Mouse (Mus musculus) thymus, adult 18-20 months (tissue): ENCODE results near the gene Tbc1d5.

Experiments
- DNase-seq, 2 experiments: peaks; one replicate each; pipeline ENCODE4 v3.0.0; 2022; ENCODE audit warnings: mixed read lengths in 2 of 2

Gene Tbc1d5

DNA sequence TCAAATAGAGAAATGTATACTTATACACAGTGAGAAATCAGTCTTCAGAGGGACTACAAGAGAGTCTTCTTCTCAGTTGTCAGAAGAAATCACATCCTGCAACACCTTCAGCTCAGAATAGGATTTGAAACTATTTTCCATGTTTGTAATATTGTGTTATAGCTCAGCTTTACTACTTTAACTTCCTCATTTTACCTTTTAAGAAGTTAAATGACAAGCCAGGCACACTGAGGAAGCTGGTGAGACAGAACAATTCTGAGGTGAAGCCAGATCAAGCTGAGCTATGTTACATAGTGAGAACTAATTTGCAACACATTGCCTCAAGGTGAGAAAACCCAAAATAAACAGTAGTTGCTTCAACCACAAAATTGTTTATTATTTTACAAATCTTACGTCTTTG, 135.3 kb downstream of the Tbc1d5 start:
- no peak for DNase-seq

DNA sequence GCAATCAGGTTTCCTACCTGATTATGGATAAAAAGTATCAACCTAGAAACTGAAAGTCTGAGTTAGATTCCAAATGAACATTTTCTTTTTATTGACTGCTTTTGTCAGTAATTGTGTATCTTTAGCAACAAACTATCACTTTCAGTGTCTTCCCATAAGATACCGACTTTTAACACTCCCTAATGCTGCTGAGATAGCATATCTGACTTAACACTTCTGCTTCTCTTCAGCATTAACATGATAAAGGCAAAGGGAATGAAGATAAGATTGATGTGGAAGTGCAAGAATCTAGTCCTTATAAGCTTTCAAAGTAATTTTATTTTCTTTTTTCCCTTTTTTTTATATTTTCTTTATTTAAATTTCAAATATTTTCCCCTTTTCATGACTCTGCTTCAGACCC, 138.3 kb downstream of the Tbc1d5 start:
- DNase-seq, result no peak

DNA sequence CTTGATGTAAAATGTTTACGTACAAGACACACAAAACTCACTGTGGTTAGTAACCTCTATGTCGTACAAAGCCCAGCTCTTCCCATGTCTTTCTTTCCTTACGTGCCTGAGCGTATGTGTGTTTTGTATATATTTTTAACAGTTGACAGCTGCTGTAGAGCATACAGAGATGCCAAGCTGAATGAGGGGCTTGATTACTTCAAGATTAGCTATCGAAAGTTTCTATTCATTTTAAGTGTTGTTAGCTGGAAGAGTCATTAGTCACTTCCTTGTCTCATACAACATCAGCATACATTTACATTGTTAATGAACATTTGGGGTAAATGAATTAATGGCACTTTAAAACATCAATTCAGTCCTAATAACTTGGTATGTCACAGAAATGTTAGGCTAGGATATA, 155.9 kb downstream of the Tbc1d5 start:
- no peak for DNase-seq

DNA sequence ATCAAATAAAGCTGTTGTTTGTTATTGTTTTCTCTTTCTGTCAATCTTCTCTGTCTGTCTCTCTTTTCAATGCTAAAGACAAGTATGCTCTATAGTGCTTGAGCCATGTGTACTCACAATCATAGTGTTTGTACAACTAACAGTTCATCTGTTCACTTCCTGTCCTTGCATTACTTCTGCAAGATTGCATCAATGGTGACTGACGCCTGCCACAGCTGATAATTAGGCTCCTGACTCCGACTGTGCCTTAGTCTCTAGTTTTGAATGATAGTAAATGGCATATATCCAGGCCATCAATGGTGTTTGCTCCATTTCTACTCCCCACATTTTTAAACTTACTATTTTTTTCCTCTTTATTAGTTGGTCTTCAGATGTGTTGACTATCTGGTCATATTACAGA, 162.8 kb downstream of the Tbc1d5 start:
- no peak for DNase-seq

DNA sequence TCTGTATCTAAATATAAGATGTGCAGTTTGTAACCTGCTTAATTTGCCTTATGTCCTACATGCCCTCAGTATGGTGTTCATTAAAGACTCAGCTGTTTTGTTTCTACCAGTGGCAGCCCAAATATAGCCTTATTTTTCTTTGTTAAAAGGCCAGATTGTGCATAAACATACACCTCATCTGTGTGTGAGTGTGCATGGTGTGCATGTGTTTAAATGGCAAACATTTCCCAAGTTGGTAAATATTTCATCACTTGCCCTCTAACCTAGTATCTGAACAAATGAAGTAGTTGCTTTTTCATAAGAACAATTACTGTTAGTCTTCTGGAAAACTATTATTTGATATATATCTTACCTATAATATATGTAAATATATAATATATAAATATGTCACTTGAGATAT, 165.2 kb downstream of the Tbc1d5 start:
- DNase-seq, result no peak

DNA sequence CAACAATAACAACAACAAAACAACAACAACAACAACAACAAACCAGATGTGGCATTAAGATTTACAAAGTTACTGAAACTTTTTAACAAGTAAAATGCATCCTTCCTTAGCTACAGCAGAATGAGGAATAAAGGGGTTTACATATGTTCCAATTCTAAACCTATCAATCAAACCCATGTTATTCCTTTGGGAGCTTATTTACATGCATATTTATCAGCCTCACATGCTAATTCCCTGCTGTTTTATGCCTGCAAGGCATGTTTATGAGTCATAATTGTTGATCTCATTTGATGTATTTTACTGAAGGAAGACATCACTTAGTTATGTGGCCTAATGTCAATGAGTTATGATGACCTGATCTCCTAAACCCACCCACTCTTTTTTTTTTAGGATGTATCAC, 176.0 kb downstream of the Tbc1d5 start:
- no peak for DNase-seq

DNA sequence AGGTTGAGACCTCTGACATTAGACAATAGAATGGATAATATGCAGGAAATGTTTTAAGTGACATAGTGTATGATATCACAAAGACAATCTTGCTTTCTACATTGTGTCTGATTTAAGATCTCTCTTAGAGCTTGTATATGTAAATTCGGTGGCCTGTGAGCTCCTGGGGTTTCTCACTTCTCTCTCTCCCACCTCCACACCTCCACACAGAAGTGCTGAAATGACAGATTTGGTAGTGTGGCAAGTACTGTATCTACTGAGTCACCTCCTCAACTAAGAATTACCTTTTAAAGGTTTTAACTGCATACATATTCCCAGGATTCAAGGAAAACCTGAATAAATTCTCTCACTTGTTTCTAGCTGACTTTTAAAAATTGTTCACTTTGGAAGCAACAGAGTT, 180.9 kb downstream of the Tbc1d5 start:
- DNase-seq, result no peak

DNA sequence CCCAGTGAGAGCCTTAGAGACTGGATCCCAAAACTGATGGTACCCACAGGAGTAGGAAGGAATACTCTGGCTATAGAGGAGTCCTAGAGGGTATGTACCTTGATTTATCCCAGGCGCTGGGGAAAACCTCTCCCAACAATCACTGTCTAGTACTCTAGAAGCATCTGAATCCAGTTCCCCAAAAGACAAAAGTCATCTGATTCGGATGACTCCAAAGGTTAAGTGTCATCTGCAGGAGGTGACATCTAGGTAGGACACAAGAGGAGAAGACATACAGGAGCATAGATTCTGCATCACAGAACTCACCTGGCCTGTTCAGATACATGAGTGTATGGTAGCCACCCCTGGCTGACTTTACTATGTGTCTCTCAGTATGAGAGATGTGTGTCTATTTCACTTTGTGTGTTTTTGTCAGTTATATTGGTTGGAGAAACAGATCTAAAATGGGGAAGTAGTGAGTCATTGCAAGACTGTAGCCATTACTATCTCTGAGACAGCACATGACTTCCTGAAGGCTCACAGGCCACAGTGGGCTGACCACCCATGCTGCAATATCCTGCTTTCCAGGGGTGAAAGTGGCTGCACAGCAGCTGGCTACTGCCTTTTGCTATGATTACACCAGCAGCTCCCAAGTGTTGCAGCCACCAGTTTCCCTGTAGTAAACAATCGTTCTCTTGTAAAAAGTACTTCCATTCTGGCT, 185.7 kb downstream of the Tbc1d5 start:
- DNase-seq, result peak in 1 of 2 experiments; percentile 13

DNA sequence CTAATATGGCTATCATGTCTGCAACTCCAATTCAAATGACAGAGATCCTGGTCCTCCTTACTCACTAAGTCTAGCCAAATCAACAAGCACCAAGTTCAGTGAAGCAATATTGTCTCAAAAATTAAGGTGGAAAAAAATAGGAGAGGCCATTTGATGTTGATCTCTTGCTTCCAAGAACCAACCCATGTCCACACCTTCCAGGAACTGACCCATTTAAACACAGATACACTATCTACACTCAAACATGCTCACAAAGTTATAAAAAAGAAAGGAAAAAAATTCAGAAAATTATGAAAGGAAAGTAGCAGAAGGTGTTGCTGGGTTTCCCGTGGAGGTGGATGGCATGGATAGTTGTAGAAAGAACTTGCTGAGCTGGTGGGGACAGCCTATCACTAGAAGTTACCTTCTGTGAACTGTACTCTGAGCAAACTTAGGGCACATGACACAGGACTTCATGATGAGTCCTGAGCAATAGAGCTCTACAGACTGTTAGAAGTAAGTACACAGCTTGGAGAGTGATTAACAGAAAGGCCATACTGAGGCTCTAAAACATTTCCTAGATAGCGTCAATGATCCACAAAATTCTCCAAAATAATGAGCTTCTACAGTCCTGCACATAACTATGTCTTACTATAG, 188.3 kb downstream of the Tbc1d5 start:
- no peak for DNase-seq

DNA sequence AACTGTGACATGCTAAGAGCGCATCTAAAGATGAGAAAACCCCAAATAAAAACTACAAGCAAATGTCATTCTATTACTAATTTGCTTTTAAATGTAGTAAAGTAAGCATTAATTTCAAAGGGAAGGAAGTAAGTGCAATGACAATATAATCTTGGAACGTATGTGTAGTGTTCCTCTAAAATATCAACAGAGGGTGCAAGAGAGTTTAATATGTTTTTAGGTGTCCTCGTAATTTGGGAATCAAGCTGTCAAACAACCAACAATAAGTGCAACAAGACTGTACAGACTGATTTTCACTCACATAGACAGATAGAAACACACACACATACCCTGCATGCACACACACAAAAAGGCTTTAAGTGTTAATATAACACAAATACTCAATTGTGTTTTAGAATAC, 191.2 kb downstream of the Tbc1d5 start:
- DNase-seq, result no peak

DNA sequence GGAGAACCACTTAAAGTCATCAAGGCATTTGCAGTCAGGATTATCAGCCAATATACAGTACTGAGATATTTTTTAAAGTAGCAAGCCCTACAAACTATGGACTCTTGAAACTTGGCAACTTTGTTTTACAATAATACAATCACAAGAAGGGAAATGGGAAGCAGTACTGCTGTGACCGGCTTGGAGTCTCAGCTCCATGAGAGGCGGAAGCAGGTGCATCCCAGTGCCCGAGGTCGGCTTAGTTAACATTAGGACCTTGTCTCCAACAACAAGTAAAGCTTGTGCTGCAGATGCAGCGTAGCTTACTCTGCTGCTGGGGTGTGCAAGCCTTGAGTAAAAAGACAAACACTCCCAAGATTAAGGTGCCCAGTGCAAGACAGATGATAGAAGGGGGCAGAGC, 197.2 kb downstream of the Tbc1d5 start:
- DNase-seq, result no peak

DNA sequence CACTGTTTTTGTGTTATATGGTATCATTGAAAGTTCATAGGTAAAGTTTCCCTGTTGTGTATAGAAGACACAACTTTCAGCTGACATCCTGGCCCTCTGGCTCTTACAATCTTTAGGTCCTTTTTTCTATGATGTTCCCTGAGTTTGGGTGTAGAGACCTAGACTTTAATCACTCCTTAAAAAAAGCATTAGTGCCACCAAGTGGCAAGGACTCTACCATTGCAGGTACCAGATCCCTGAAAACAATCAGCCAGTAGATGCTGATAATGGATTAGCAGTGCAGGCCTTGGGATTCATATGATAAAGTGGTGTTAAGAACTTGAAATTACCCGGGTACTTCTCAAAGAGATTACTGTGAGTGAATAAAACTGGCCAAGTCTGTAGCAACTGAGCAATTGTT, 207.0 kb downstream of the Tbc1d5 start:
- DNase-seq, result no peak

DNA sequence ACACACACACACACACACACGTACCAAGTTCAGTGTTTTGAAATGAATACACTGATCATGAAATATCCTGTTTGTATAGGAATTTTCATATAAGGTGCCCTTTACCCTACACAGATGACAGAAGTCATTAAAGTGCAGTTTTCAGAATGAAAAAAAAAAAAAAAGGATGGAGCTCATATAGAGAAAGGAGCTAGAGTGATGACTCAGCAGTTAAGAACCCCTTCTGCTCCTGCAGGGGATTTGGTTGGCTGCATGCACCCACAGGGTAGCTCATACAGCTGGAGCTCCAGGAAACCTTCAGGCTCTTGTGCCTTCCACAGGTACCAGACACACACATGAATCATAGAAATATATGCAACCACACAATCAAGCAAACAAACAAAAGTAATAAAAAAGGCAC, 213.0 kb downstream of the Tbc1d5 start:
- no peak for DNase-seq

DNA sequence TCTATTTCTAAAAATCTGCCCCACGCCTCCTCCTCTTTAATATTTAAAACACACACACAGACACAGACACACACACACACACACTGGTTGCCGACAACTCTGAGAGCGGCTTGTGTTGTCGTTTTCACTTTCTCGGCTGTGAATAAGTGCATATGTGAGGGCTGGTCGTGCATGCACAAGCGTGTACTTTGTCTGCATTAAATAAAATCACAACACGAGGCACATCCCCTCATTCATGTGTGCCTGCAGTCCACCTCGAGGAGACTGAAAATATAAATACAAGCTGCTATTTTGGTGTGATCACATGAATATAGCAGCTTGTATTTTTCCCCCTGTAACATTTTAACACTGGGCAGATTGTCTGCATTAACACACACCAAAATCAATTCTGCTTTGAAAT, 224.8 kb downstream of the Tbc1d5 start:
- DNase-seq, result no peak

DNA sequence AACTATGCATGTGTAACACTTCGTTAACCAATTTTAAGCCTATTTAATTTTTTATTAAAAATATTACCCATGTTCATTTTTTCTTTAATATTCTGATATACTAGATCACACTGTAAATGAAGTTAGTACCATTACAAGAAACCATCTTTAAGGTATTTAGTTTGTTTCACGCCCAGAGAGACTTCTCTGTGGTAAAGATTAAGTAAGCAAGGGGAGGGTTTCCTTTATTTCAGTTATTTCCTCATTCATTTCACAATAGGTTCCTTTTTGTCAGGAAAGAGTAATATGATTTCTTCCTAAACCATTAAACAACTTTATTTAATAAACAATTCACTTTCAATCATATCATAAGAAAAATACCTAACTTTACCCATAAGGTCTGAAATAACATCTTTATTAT, 256.8 kb downstream of the Tbc1d5 start:
- DNase-seq, result no peak

DNA sequence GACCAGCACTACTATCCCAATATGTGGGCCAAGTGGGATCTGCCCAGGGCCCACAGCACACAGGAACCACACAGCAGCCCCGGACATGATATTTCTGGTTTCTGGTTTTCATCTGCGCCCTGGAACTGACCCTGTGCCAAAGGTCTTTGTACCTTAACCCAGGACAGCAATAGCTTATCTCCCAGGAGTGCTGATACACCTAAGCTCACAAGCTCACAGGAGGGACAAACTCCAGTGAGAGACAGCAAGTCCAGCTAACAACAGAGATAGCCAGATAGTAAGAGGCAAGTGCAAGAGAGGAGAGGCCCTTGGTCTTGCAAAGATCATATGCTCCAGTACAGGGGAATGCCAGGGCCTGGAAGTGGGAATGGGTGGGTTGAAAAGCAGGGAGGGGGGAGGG, 263.9 kb downstream of the Tbc1d5 start:
- DNase-seq, result no peak

DNA sequence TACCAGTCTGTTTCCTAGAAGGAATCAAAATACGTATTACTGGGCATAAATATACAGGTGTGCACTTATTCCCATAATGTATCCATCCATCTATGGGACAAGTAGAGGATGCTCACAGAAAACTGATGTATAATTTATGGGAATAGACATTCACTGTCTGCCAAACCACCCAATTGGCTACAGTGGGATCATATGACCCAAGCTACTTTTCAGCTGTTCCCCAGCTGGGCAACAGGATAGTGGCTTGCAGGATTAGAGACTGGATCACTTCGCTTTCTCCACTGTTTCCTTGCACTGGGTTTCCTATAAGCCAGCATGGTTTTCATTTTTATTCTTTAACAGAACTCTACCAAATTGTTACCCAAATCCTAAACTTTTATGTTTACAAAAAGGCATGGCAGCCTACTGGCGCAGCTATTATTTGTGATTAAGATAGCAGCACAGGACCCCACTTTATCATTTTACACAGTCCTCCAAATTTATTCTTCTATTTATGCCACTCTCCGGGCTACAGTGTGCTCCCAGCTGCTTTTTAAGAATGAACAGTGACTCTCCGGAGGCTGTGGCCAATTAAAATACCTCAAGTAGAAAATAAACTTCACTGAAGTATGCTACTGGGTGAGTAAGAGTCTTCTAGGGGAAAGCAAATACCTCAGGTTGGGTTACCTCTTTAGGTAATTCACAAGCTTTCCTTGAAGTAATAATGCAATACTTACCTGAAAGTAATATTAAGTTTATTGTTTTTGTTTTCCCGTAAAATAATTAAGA, 270.4 kb downstream of the Tbc1d5 start:
- no peak for DNase-seq

DNA sequence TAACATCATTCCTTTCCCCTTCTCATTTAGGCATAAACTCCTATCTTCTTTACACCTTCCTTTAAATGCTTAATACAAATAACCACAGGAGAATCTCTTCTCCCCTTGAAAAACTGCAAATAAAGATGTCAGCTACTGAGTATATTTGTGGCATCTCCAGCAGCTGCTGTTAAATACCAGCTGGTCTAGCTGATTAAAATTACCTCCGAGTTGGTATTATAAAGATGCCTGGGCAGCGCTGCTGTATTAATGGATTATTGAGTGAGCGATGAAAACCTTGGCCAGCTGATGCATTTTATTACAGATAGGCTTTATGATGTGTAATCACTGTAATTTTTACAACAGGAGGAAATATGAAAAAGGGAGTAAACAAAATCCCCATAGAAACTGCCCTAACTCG, 271.0 kb downstream of the Tbc1d5 start:
- DNase-seq, result no peak

DNA sequence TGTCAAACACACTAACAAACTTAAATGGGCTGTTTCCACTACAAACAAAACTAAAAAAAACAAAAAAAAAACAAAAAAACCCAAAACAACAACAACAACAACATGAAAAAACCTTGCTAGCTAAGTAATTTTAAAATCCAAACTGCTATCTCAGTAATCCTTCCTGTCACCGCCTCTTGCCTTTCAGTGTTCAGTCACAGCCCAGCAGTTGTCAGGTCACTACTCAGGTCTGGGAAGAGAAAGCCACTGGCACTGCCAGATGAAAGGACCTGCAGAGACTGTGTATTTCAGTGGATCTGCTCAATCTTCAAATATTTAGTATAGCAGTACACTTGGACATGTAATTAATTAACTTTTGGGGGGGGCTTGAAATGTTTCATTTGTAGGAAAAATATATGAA, 272.5 kb downstream of the Tbc1d5 start:
- DNase-seq, result no peak

DNA sequence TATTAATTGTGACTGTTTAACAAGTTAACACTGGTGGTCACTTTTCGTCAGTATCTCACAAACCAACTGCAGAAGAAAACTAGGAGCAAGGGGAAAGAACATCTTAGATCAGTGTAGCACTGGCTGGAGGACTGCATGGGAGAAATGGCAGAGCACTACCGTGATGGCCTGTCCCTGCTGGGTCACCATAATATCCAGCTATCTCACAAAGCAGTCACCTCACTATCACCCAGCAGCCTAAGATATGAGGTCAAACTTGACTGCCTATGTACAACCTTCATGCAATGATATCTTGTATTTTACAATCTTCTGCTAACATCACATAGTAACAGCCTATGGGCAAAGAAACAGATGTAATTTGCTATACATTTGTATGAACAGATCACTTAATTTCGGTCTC, 274.7 kb downstream of the Tbc1d5 start:
- no peak for DNase-seq

DNA sequence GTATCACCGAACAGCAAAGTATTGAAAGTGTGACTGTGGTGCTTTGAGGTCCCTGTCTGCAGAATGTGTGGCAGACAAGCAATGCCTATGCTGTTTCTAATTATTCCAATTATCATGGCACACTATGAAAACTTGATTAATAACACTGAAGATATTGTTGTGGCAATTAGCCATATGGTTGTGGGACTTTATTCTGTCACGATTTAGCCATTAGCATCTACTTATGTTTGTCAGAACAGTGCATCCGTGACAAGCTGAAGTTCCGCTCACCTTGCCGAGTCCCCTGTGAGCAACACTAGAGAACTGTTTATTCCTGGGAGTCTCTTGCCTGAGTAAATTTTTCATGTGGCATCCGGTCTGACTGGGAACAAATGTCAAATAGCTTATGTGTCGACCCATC, 281.3 kb downstream of the Tbc1d5 start:
- no peak for DNase-seq

DNA sequence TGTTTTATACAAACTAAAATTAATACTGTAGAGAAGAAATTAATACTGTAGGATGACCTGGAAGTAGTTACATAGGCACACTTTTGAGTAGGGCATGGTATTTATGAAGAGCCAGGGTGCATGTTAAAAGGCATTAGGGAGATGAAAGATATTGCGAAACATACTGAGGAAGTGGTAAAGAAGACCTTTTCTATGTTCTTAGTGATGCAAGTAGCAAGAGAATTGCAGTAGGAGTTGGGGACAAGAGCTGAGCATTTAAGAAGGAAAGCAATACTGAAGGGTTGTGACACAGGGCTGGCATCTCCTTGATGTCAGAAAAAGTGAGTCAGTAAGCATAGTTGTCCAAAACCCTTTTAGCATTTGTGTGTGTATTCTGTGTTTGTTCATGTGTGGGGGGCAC, 289.7 kb downstream of the Tbc1d5 start:
- no peak for DNase-seq

DNA sequence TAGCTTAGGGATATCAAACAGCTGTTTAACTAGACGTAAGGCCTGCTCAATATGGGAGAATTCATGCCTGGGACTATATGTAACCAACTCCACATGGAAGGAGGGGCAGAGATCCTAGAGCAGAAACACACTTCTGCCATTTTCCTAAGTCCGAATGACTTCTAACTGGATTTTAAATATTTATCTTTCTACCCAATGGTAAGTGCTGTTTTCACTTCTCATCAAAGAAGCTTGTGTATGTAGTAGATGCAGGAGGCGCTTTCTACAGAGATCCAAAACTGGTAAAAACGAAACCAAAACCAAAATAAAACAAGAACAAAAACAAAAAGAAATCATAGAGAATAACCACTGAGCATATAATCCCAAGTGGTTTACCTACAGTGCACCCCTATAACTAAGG, 299.2 kb downstream of the Tbc1d5 start:
- DNase-seq, result no peak

DNA sequence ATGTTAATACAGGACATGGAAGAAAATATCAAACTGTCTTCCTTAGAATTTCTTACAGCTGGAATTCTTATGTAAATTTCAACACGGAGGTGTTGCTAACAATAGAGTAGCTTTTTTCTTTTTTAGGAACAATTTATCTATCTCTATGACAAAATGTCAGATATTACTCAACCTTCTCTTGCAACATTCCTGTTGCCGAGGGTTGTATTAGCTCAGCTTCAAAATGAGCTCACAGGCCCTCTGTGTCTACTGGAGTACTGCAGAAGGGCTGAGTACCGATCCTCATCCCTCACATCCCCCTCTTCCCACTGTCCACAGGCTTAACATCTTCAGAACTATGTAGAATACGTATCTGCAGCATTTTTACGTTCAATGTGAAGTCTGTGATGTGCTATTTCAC, 302.7 kb downstream of the Tbc1d5 start:
- DNase-seq, result no peak
